Mouse (Mus musculus) skeletal muscle tissue, adult 2 months (tissue): ENCODE results near the gene Gpr37.

Source experiments
- DNase-seq: peaks from one replicate; pipeline ENCODE4 v3.0.0-alpha.2; 2012; ENCODE audit warnings: low read depth, low spot score

The Gpr37 gene

GRCm38 (mm10) chr6:25690629-25691028, at the start of gene Gpr37:
TSS of gene Gpr37 (minus strand) at chr6:25690729.
- no peak for DNase-seq

- no peak for DNase-seq
Measured at GRCm38 (mm10) chr6:25736533-25736932, 46.0 kb upstream of the Gpr37 start.

GRCm38 (mm10) chr6:25726560-25726959, 36.0 kb upstream of the Gpr37 start:
- no peak for DNase-seq

GRCm38 (mm10) chr6:25710601-25711000, 20.1 kb upstream of the Gpr37 start:
- no peak for DNase-seq

GRCm38 (mm10) chr6:25709250-25709895, 18.8 kb upstream of the Gpr37 start:
- DNase-seq: no peak

- DNase-seq: no peak
Measured at GRCm38 (mm10) chr6:25699956-25700355, 9.4 kb upstream of the Gpr37 start.

GRCm38 (mm10) chr6:25690284-25690605, 284 bp downstream of the Gpr37 start:
- DNase-seq: no peak

GRCm38 (mm10) chr6:25689520-25690283, 827 bp downstream of the Gpr37 start:
- no peak for DNase-seq

- DNase-seq: no peak
Measured at GRCm38 (mm10) chr6:25688927-25689519, 1.5 kb downstream of the Gpr37 start.

GRCm38 (mm10) chr6:25686760-25687200, 3.7 kb downstream of the Gpr37 start:
- DNase-seq: no peak

- DNase-seq: no peak
Measured at GRCm38 (mm10) chr6:25684391-25684790, 6.1 kb downstream of the Gpr37 start.

GRCm38 (mm10) chr6:25675111-25675510, 15.4 kb downstream of the Gpr37 start:
- DNase-seq: no peak

GRCm38 (mm10) chr6:25673801-25674200, 16.7 kb downstream of the Gpr37 start:
- DNase-seq: no peak

- DNase-seq: no peak
Measured at GRCm38 (mm10) chr6:25670150-25670549, 20.4 kb downstream of the Gpr37 start.

GRCm38 (mm10) chr6:25663942-25664341, 26.6 kb downstream of the Gpr37 start:
- DNase-seq: no peak

- no peak for DNase-seq
Measured at GRCm38 (mm10) chr6:25659924-25660675, 30.4 kb downstream of the Gpr37 start.
